In genomic region chr17:29396821-29397242, GRCm38 (mm10) we compare ENCODE assay signal across 8 mouse cellular contexts. TPM values are rescaled to one million over a fixed set of nuclear protein-coding genes. Genes with fewer than 3 reads are reported as not detected.
A peak's percentile ranks its signal among the peaks of the same experiment; 100 is the strongest.
DNase-seq lines count a peak whose midpoint lies in the region; ATAC-seq and TF ChIP-seq lines count a peak whose summit lies in the region.

No protein-coding gene starts in this region.

- H3K27me3 ChIP-seq in forebrain, embryonic 15.5 days, result no peaks in the 10 kb centered on the region
- H3K27me3 ChIP-seq in neural tube, embryonic 15.5 days (replicated peaks), result no peaks in the 10 kb centered on the region

- peaks cover 22% of the 10 kb centered on the region for H3K4me1 ChIP-seq in forebrain, embryonic 15.5 days
- H3K4me1 ChIP-seq in lung, adult 2 months (ENCODE audit: control insufficient read depth, insufficient read depth, low read length), result peaks cover 18% of the 10 kb centered on the region
- peaks cover 23% of the 10 kb centered on the region for H3K4me1 ChIP-seq in neural tube, embryonic 15.5 days

- H3K9ac ChIP-seq in forebrain, embryonic 15.5 days (replicated peaks), result no peak overlapping the region
- no peak overlapping the region for H3K9ac ChIP-seq in neural tube, embryonic 15.5 days (replicated peaks)

- peak; percentile 99 for TF ChIP-seq CTCF in lung, adult 2 months (IDR thresholded peaks at IDR 0.05; ENCODE audit: insufficient read depth, low read length)

- peak; percentile 64 for ATAC-seq in forebrain, embryonic 15.5 days (replicated peaks)
- peak; percentile 73; the same call in 1 of the 2 replicates for ATAC-seq in neural tube, embryonic 15.5 days (ENCODE audit: low FRiP score)

- H3K27ac ChIP-seq in forebrain, embryonic 15.5 days (replicated peaks), result no peak overlapping the region
- no peak overlapping the region for H3K27ac ChIP-seq in neural tube, embryonic 15.5 days (replicated peaks)

- H3K36me3 ChIP-seq in forebrain, embryonic 15.5 days, result no peaks in the 10 kb centered on the region
- H3K36me3 ChIP-seq in neural tube, embryonic 15.5 days, result no peaks in the 10 kb centered on the region

- H3K4me3 ChIP-seq in forebrain, embryonic 15.5 days, result no peak overlapping the region
- no peak overlapping the region for H3K4me3 ChIP-seq in lung, adult 2 months (replicated peaks; ENCODE audit: extremely low read depth, low read depth, low read length)
- no peak overlapping the region for H3K4me3 ChIP-seq in neural tube, embryonic 15.5 days (replicated peaks)

- intact Hi-C loops in heart, postnatal 25 days (cut with DNase I), result loop anchor here (1.0 to 2.0 kb wide), 3 partner anchors 14 to 117 kb away; no protein-coding TSS in a partner anchor

- 17% methylated on average over 6 of the region's 6 CpGs for WGBS in forebrain, embryonic 15.5 days
- 9% methylated on average over 6 of the region's 6 CpGs for WGBS in lung, adult 2 months
- 20% methylated on average over 6 of the region's 6 CpGs for WGBS in neural tube, embryonic 15.5 days

- H3K9me3 ChIP-seq in forebrain, embryonic 15.5 days, result no peaks in the 10 kb centered on the region
- no peaks in the 10 kb centered on the region for H3K9me3 ChIP-seq in neural tube, embryonic 15.5 days (replicated peaks)

- DNase-seq in ES-CJ7 (ENCODE audit: low read depth, low spot score), result peak; percentile 79
- peak; percentile 77 for DNase-seq in cerebellum, adult 11-12 months
- DNase-seq in heart, postnatal 25 days (ENCODE audit: low spot score), result peak; percentile 66
- peak; percentile 59 to 83 for DNase-seq in layer of hippocampus, adult 18-20 months (ENCODE audit: low spot score in 2 of 2)
- DNase-seq in lung, adult 2 months, result peak; percentile 81
- peak; percentile 79 for DNase-seq in testis, postnatal 14 days (ENCODE audit: low spot score)

- H3K4me2 ChIP-seq in forebrain, embryonic 15.5 days (replicated peaks), result no peak overlapping the region
- peak overlapping the region; percentile 15; the same call in 1 of the 2 replicates for H3K4me2 ChIP-seq in neural tube, embryonic 15.5 days

- TF ChIP-seq POLR2A in lung, adult 2 months (IDR thresholded peaks at IDR 0.05; ENCODE audit: borderline replicate concordance, extremely low read depth, low read depth, low read length), result no peak

RNA-seq across cellular contexts. Expression of gene Fgd2, which starts 36.1 kb away (rescaled TPM):
- polyA plus RNA-seq in forebrain, embryonic 15.5 days (2015; fragmentation: Nextera tagmentation; extraction: Ambion mirVana), result 5.5 and 6.0 TPM in 2 replicates
- total RNA-seq in heart, postnatal 25 days (2021), result 1 to 10 TPM; 1.8 to 2.7 TPM
- total RNA-seq in layer of hippocampus, adult 18-20 months (2021), result 1 to 10 TPM; 4.4 to 5.8 TPM
- 44.3 and 53.7 TPM in 2 replicates for polyA plus RNA-seq in lung, adult 2 months (2012; rRNA removed)
- 3.7 and 9.8 TPM in 2 replicates for polyA plus RNA-seq in neural tube, embryonic 15.5 days (2015; fragmentation: Nextera tagmentation; extraction: Ambion mirVana)

RNA-seq across cellular contexts. Expression of gene Mtch1, which starts 49.1 kb away (rescaled TPM):
- polyA plus RNA-seq in forebrain, embryonic 15.5 days (2015; fragmentation: Nextera tagmentation; extraction: Ambion mirVana), result 432 and 464 TPM in 2 replicates
- 100 to 1,000 TPM; 220 TPM for total RNA-seq in heart, postnatal 25 days (2021)
- total RNA-seq in layer of hippocampus, adult 18-20 months (2021), result 100 to 1,000 TPM; 644 to 648 TPM
- polyA plus RNA-seq in lung, adult 2 months (2012; rRNA removed), result 413 and 456 TPM in 2 replicates
- 453 and 482 TPM in 2 replicates for polyA plus RNA-seq in neural tube, embryonic 15.5 days (2015; fragmentation: Nextera tagmentation; extraction: Ambion mirVana)
